Mouse (Mus musculus): Measurements from ENCODE around the gene Pdk1.

The Pdk1 gene

DNA sequence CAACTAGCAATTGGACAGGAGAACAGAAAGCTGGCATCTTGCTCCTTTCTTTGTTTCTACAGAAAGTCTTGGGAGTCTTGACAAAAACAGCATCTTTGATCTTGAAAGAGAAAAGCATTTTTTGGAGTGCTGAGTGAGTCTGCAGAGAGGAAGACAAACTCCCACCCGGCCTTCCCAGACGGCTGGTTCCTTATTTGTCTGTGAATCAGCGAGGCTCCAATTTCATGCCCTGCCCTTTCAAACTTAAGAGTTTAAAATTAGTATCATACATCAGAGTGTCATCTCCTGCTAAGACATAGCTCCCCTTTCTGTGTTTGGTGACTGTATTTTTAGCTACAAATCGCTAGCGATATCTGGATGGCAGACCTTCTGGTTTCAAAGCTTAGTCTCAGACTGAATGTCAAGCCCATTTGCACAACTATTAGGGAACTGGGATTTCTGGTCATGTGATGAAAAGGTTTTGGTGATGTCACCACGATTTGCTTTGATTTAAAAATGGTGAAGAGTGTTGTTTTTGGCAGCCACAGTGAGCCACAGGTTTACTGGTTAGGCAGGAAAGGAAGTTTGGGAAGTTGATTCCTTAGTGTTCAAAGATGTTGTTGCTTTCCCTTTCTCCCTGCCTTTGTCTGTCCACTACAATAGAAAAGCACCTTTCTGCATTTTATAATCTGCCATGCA, 65.8 kb downstream of the Pdk1 start:
- DNase-seq (ENCODE audit: low read depth, low spot score): no peak

DNA sequence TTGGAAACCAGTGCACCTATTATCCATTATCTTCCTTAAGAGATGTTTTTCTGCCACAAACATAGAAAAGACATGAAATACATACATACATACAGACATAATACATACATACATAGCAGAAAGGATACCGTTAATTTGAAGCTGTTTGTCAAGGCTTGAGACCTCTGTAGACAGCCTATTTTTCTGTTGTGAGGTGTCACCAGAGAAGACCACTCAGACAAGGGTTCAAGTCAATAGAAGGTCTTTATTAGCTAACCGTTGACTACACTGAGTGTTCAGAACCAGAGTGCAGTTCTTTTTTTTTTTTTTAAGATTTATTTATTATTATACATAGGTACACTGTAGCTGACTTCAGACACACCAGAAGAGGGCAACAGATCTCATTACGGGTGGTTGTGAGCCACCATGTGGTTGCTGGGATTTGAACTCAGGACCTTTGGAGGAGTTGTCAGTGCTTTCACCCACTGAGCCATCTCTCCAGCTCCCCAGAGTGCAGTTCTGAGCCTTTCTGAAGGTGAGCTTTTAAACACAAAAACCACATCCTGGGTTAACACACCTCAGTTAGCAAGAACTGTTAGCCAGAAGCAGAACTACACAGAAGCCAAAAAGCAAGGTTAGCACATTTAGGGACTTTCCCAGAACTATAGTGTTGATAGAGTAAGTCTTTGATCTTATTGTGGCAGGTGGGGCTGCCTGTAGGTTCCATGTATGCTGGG, 68.1 kb downstream of the Pdk1 start:
- no peak for DNase-seq (ENCODE audit: low read depth, low spot score)

DNA sequence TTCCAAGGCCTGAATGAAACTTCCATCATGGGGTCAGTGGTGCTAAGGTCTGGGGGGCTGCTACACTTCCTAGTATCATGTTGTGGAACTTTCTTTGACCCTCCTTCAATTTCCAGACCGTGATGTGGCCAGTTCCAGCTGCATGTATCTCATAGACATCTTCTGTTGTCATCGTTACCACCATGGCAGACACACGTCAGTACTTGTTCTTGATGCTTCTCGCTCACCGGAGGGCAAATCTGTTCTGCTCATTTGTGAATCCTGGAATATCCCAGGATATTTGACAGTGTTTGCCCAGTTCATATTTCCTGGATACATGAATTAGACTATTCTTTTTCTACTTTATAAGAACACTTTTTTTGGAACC, 68.7 kb downstream of the Pdk1 start:
- DNase-seq (ENCODE audit: low read depth, low spot score): no peak

DNA sequence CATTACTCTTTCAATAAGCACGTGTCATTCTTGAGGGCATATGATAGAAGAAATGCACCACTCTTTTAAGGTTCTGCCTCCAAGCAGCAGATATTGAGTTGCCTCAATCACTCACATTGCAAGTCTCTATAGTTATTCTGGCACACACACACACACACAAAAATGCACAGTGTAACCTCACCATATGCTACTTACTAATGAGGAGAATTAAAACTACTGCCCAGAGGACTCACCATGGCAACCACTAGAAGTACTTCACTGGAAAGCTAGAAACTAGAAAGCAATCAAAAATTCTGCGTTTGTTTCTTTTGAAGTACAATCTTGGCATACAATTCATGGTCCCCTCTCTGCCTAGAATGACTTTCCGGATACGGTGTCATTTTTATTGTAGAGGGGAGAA, 78.2 kb downstream of the Pdk1 start:
- DNase-seq (ENCODE audit: low read depth, low spot score): no peak
